9 mouse cellular contexts compared by ENCODE assay signal in the genomic region with DNA sequence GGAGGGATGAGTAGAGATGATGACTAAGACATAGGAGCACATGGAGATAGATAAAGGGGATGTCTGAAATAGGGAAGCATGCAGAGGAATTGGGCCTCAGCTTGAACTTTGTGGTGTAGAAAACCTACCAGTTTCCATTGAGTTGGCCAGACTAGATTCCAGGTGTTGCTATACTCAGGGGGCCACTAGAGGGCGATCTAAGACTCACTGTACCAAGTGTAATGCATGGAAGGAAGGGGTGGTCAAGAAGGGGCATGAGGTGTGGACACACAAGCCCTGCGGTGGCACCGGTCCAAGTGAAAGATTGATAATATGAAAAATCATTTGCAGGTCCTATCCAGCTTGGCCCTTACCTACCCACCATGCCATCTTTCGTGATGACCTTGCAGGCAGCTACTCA. TPM values are rescaled to one million over a fixed set of nuclear protein-coding genes. Genes with fewer than 3 reads are reported as not detected.
DNase-seq lines count a peak whose midpoint lies in the region; ATAC-seq lines count a peak whose summit lies in the region.
"Had no signal": no experiment of that assay in that cellular context is flagged by ENCODE, and none has a peak within 500 bp of the region (broad histone marks: within the 10 kb centered on the region; RNA-seq: fewer than 3 reads in every experiment).

No protein-coding gene starts in this region.

- ATAC-seq in cerebellum, adult (ENCODE audit: insufficient number of reproducible peaks, low FRiP score, low TSS enrichment) = no peak
- ATAC-seq in megakaryocyte progenitor cell, adult 5-6 weeks (replicated peaks; ENCODE audit: poor library complexity) = peak; percentile 65
- ATAC-seq: Patski had no signal

- peak; percentile 63 for DNase-seq in cerebellum, adult 11 months
- DNase-seq in ES-CJ7 (ENCODE audit: low read depth, low spot score) = peak; percentile 80
- DNase-seq in cerebellum, adult 8-10 months = peak; percentile 73
- DNase-seq in gastrocnemius, postnatal 36 days = peak; percentile 53 to 62
- DNase-seq in layer of hippocampus, postnatal 25 days (ENCODE audit: extremely low spot score in 1 of 2, low spot score in 1 of 2) = peak; percentile 54 to 89
- DNase-seq in spleen, postnatal 14 days (ENCODE audit: low spot score in 2 of 2) = peak; percentile 30 to 68

- intact Hi-C loops in gastrocnemius, postnatal 36 days (cut with DNase I) = loop anchor here (5.0 kb wide), 1 partner anchor 37 kb away; no protein-coding TSS in a partner anchor

RNA-seq across cellular contexts. Expression of a gene that starts 3.2 kb away (rescaled TPM):
- total RNA-seq in gastrocnemius, postnatal 36 days (2021) = 10 to 100 TPM in 1 of 2 experiments, 1 to 10 TPM in 1; 5.9 to 10.1 TPM
- total RNA-seq in layer of hippocampus, postnatal 25 days (2021) = 10 to 100 TPM; 19.8 to 24.9 TPM
- total RNA-seq in megakaryocyte progenitor cell, adult 5-6 weeks (2015) = 25.3 and 32.8 TPM in 2 replicates
- total RNA-seq in megakaryocyte progenitor cell, adult 5-6 weeks (2017) = 20.8 and 27.6 TPM in 2 replicates

RNA-seq across cellular contexts. Expression of a gene that starts 15.3 kb away (rescaled TPM):
- 1 to 10 TPM; 2.8 to 3.0 TPM for total RNA-seq in gastrocnemius, postnatal 36 days (2021)
- 10 to 100 TPM; 19.4 to 23.1 TPM for total RNA-seq in layer of hippocampus, postnatal 25 days (2021)
- total RNA-seq in megakaryocyte progenitor cell, adult 5-6 weeks (2015) = 18.6 and 20.1 TPM in 2 replicates
- 16.0 and 18.8 TPM in 2 replicates for total RNA-seq in megakaryocyte progenitor cell, adult 5-6 weeks (2017)

RNA-seq across cellular contexts. Expression of a gene that starts 28.7 kb away (rescaled TPM):
- under 1 TPM in 1 of 2 experiments, not detected in 1; 0.26 TPM for total RNA-seq in gastrocnemius, postnatal 36 days (2021)
- total RNA-seq in layer of hippocampus, postnatal 25 days (2021) = under 1 TPM in 1 of 2 experiments, not detected in 1; 0.07 TPM
- total RNA-seq in megakaryocyte progenitor cell, adult 5-6 weeks (2015) = not detected in 2 replicates
- total RNA-seq in megakaryocyte progenitor cell, adult 5-6 weeks (2017) = not detected in 2 replicates

RNA-seq across cellular contexts. Expression of a gene that starts 45.3 kb away (rescaled TPM):
- 1 to 10 TPM; 7.2 to 8.1 TPM for total RNA-seq in gastrocnemius, postnatal 36 days (2021)
- total RNA-seq in layer of hippocampus, postnatal 25 days (2021) = 10 to 100 TPM; 24.6 to 27.4 TPM
- total RNA-seq in megakaryocyte progenitor cell, adult 5-6 weeks (2015) = 43.4 and 54.2 TPM in 2 replicates
- total RNA-seq in megakaryocyte progenitor cell, adult 5-6 weeks (2017) = 39.5 and 47.7 TPM in 2 replicates

RNA-seq across cellular contexts. Expression of a gene that starts 45.3 kb away (rescaled TPM):
- total RNA-seq in gastrocnemius, postnatal 36 days (2021) = 10 to 100 TPM; 25.4 to 25.5 TPM
- 10 to 100 TPM; 33.1 to 34.2 TPM for total RNA-seq in layer of hippocampus, postnatal 25 days (2021)
- 14.6 and 16.2 TPM in 2 replicates for total RNA-seq in megakaryocyte progenitor cell, adult 5-6 weeks (2015)
- total RNA-seq in megakaryocyte progenitor cell, adult 5-6 weeks (2017) = 41.0 and 45.8 TPM in 2 replicates

Comparison
In these comparisons a context has a peak if more than half of its experiments do, and no peak if none do; other contexts are left out.
1. RNA of a gene that starts 15.3 kb away (total RNA-seq): 19.4 to 23.1 TPM in layer of hippocampus, postnatal 25 days and 16.0 to 20.1 TPM in megakaryocyte progenitor cell, adult 5-6 weeks; 2.8 to 3.0 TPM in gastrocnemius, postnatal 36 days; every median in the first group is over 4 times any median in the second.
2. Peak in every context shown above with its lines, with median percentiles within 50 percentile points of each other: DNase-seq.